Mouse (Mus musculus) CH12F3 (cell line): Measurements from ENCODE around the gene Maml3.

Experiments used
- in situ Hi-C: fragments of 300-500 bp; cut with MboI; formaldehyde crosslinking; loops from 2 replicates; pipeline ENCODE4 v1.14.3; 2020; ENCODE audit warnings: low sequenced_read_pairs

Maml3 gene

GRCm38 (mm10) chr3:51963891-51964593, 140.8 kb downstream of the Maml3 start:
- in situ Hi-C loops, result no loop called here

GRCm38 (mm10) chr3:51963151-51963791, 141.6 kb downstream of the Maml3 start:
- in situ Hi-C loops, result no loop called here

- in situ Hi-C loops, result no loop called here
These were observed 146.1 kb downstream of the Maml3 start for GRCm38 (mm10) chr3:51958751-51959150.

GRCm38 (mm10) chr3:51954441-51954840, 150.4 kb downstream of the Maml3 start:
- in situ Hi-C loops, result no loop called here

GRCm38 (mm10) chr3:51953927-51954326, 150.9 kb downstream of the Maml3 start:
- in situ Hi-C loops, result no loop called here

- in situ Hi-C loops, result no loop called here
These were observed 151.9 kb downstream of the Maml3 start for GRCm38 (mm10) chr3:51952728-51953623.

- in situ Hi-C loops, result no loop called here
These were observed 152.6 kb downstream of the Maml3 start for GRCm38 (mm10) chr3:51952267-51952666.

GRCm38 (mm10) chr3:51949651-51950050, 155.2 kb downstream of the Maml3 start:
- in situ Hi-C loops, result no loop called here

GRCm38 (mm10) chr3:51947168-51947567, 157.7 kb downstream of the Maml3 start:
- in situ Hi-C loops, result no loop called here

GRCm38 (mm10) chr3:51943642-51944041, 161.2 kb downstream of the Maml3 start:
- in situ Hi-C loops, result no loop called here

- in situ Hi-C loops, result no loop called here
These were observed 163.1 kb downstream of the Maml3 start for GRCm38 (mm10) chr3:51941781-51942180.

GRCm38 (mm10) chr3:51939864-51940263, 165.0 kb downstream of the Maml3 start:
- in situ Hi-C loops, result no loop called here

GRCm38 (mm10) chr3:51939054-51939453, 165.8 kb downstream of the Maml3 start:
- in situ Hi-C loops, result no loop called here

GRCm38 (mm10) chr3:51937176-51937575, 167.7 kb downstream of the Maml3 start:
- in situ Hi-C loops, result no loop called here

- in situ Hi-C loops, result no loop called here
These were observed 170.1 kb downstream of the Maml3 start for GRCm38 (mm10) chr3:51934531-51935485.

GRCm38 (mm10) chr3:51928188-51928587, 176.7 kb downstream of the Maml3 start:
- in situ Hi-C loops, result no loop called here

GRCm38 (mm10) chr3:51927591-51927990, 177.3 kb downstream of the Maml3 start:
- in situ Hi-C loops, result no loop called here

- in situ Hi-C loops, result no loop called here
These were observed 177.8 kb downstream of the Maml3 start for GRCm38 (mm10) chr3:51927043-51927442.

- in situ Hi-C loops, result no loop called here
These were observed 179.1 kb downstream of the Maml3 start for GRCm38 (mm10) chr3:51925758-51926157.

GRCm38 (mm10) chr3:51924636-51925035, 180.2 kb downstream of the Maml3 start:
- in situ Hi-C loops, result no loop called here
